Mouse (Mus musculus): ENCODE results near the gene Inip. TPM values are rescaled to one million over a fixed set of nuclear protein-coding genes. Genes with fewer than 3 reads are reported as not detected.

Gene Inip
- 18.8 and 27.8 TPM in 2 replicates for polyA plus RNA-seq (2015; fragmentation: Nextera tagmentation; extraction: Ambion mirVana)

GRCm38 (mm10) chr4:59801489-59801888 is at the start of gene Inip:
Gene Inip (minus strand): TSS chr4:59801589.

GRCm38 (mm10) chr4:59805181-59805967 is 4.0 kb upstream of the Inip start, which contains the start of gene Snx30:
Gene Snx30 (plus strand): TSS chr4:59805840.

Other genes with a start within 250 kb of the Inip start
- 42.9 and 59.2 TPM in 2 replicates for gene Hsdl2, start 220.0 kb downstream of the Inip start, polyA plus RNA-seq (2015; fragmentation: Nextera tagmentation; extraction: Ambion mirVana)
- 11.6 and 21.2 TPM in 2 replicates for gene E130308A19Rik, start 175.4 kb downstream of the Inip start, polyA plus RNA-seq (2015; fragmentation: Nextera tagmentation; extraction: Ambion mirVana)
- 5.7 and 7.0 TPM in 2 replicates for gene Snx30, start 4.3 kb upstream of the Inip start, polyA plus RNA-seq (2015; fragmentation: Nextera tagmentation; extraction: Ambion mirVana)
- 0.04 and 0.09 TPM in 2 replicates for gene Slc46a2, start 113.5 kb upstream of the Inip start, polyA plus RNA-seq (2015; fragmentation: Nextera tagmentation; extraction: Ambion mirVana)
- gene Mup4, start 159.1 kb upstream of the Inip start, polyA plus RNA-seq (2015; fragmentation: Nextera tagmentation; extraction: Ambion mirVana), result not detected in 2 replicates
- not detected in 2 replicates for gene Mup6, start 162.7 kb upstream of the Inip start, polyA plus RNA-seq (2015; fragmentation: Nextera tagmentation; extraction: Ambion mirVana)

All from adrenal gland, postnatal 0 days (tissue).